Mouse (Mus musculus) MEL (cell line): Measurements from ENCODE around the gene Galnt15. TPM values are rescaled to one million over a fixed set of nuclear protein-coding genes. Genes with fewer than 3 reads are reported as not detected.

Experiments used
- DNase-seq: peaks from one replicate; pipeline ENCODE4 v3.0.0; 2011; ENCODE audit warnings: low read depth, low spot score
- H3K27ac ChIP-seq: 2 replicates; pipeline ENCODE4 v1.5.1; 2012; ENCODE audit warnings: low read depth, mild to moderate bottlenecking, control low read depth, low read length, moderate library complexity; ENCODE audit not compliant: control insufficient read depth
- H3K27me3 ChIP-seq, 2 experiments: fragments of 150-350 bp in 1 of 2; sonication (generic) in 1 of 2; 2 replicates each; pipeline ENCODE4 v1.6.1; 2012; ENCODE audit warnings: low read length in 2 of 2, mild to moderate bottlenecking in 2 of 2, improper control_type of control experiment in 1 of 2, moderate library complexity in 1 of 2; ENCODE audit not compliant: insufficient read depth in 2 of 2, control insufficient read depth in 1 of 2
- H3K36me3 ChIP-seq, 2 experiments: 2 replicates each; pipeline ENCODE4 v1.6.1; 2012 to 2014; ENCODE audit warnings: low read length in 2 of 2, improper control_type of control experiment in 1 of 2, inconsistent platforms in 1 of 2, mild to moderate bottlenecking in 1 of 2; ENCODE audit not compliant: insufficient read depth in 2 of 2, control insufficient read depth in 1 of 2
- H3K4me1 ChIP-seq, 2 experiments: fragments of 150-350 bp in 1 of 2; sonication (generic) in 1 of 2; 2 replicates each; pipeline ENCODE4 v1.6.1; 2012; ENCODE audit warnings: low read length in 2 of 2, improper control_type of control experiment in 1 of 2, mild to moderate bottlenecking in 1 of 2; ENCODE audit not compliant: insufficient read depth in 2 of 2, control insufficient read depth in 1 of 2
- H3K4me3 ChIP-seq, 2 experiments: fragments of 150-350 bp in 1 of 2; sonication (generic) in 1 of 2; 2 replicates each; pipeline ENCODE4 v1.5.1; 2012; ENCODE audit warnings: low read depth in 2 of 2, low read length in 2 of 2, mild to moderate bottlenecking in 2 of 2, moderate library complexity in 2 of 2, control low read depth in 1 of 2, improper control_type of control experiment in 1 of 2; ENCODE audit not compliant: control insufficient read depth in 1 of 2, insufficient read depth in 1 of 2
- H3K79me2 ChIP-seq: 2 replicates; pipeline ENCODE4 v1.6.1; 2012; ENCODE audit warnings: mild to moderate bottlenecking, low read length, moderate library complexity; ENCODE audit not compliant: control insufficient read depth, poor library complexity, insufficient read depth
- H3K9ac ChIP-seq: 2 replicates; pipeline ENCODE4 v1.6.1; 2012; ENCODE audit warnings: low read depth, mild to moderate bottlenecking, control low read depth, low read length, moderate library complexity; ENCODE audit not compliant: control insufficient read depth, poor library complexity, severe bottlenecking
- H3K9me3 ChIP-seq: fragments of 150-350 bp; sonication (generic); replicated peaks from 2 replicates; pipeline ENCODE4 v1.6.1; 2012; ENCODE audit warnings: mild to moderate bottlenecking, low read length, improper control_type of control experiment, moderate library complexity; ENCODE audit not compliant: insufficient read depth
- CHD1 ChIP-seq: IDR thresholded peaks from 2 replicates; pipeline ENCODE4 v1.6.1; 2012; ENCODE audit warnings: low read depth, mild to moderate bottlenecking, inconsistent platforms, low read length, improper control_type of control experiment
- CTCF ChIP-seq, 3 experiments: IDR thresholded peaks in 2 of 3; conservative IDR thresholded peaks in 1 of 3; 2 replicates each; pipeline ENCODE4 v1.5.1; 2011 to 2012; ENCODE audit warnings: low read length in 3 of 3, low read depth in 2 of 3, mild to moderate bottlenecking in 2 of 3, improper control_type of control experiment in 1 of 3, inconsistent platforms in 1 of 3, mixed read lengths in 1 of 3, moderate library complexity in 1 of 3; ENCODE audit not compliant: control insufficient read depth in 1 of 3, insufficient read depth in 1 of 3, poor library complexity in 1 of 3, severe bottlenecking in 1 of 3
- ELF1 ChIP-seq: IDR thresholded peaks from 2 replicates; pipeline ENCODE4 v1.6.1; 2014; ENCODE audit warnings: low read depth, mild to moderate bottlenecking, inconsistent platforms, low read length, improper control_type of control experiment, moderate library complexity
- GABPA ChIP-seq: IDR thresholded peaks from 2 replicates; pipeline ENCODE4 v1.6.1; 2012; ENCODE audit warnings: low read depth, mild to moderate bottlenecking, inconsistent platforms, low read length, improper control_type of control experiment, moderate library complexity
- GATA1 ChIP-seq: IDR thresholded peaks from 2 replicates; pipeline ENCODE4 v1.6.1; 2011; ENCODE audit warnings: low read depth, low read length, improper control_type of control experiment
- HCFC1 ChIP-seq: IDR thresholded peaks from 2 replicates; pipeline ENCODE4 v1.6.1; 2012; ENCODE audit warnings: low read depth, mild to moderate bottlenecking, inconsistent platforms, low read length, improper control_type of control experiment, moderate library complexity
- JUND ChIP-seq: IDR thresholded peaks from 2 replicates; pipeline ENCODE4 v1.6.1; 2011; ENCODE audit warnings: low read depth, mild to moderate bottlenecking, improper control_type of control experiment, low read length
- MAZ ChIP-seq: IDR thresholded peaks from 2 replicates; pipeline ENCODE4 v1.6.1; 2012; ENCODE audit warnings: low read depth, mild to moderate bottlenecking, inconsistent platforms, low read length, improper control_type of control experiment
- MYC ChIP-seq: IDR thresholded peaks from 2 replicates; pipeline ENCODE4 v1.6.1; 2011; ENCODE audit warnings: low read depth, mild to moderate bottlenecking, low read length, improper control_type of control experiment, moderate library complexity
- NELFE ChIP-seq: IDR thresholded peaks from 2 replicates; pipeline ENCODE4 v1.6.1; 2011; ENCODE audit warnings: low read depth, low read length, improper control_type of control experiment
- POLR2A ChIP-seq, 2 experiments: IDR thresholded peaks; 2 replicates each; pipeline ENCODE4 v1.6.1; 2011 to 2012; ENCODE audit warnings: low read length in 2 of 2, mild to moderate bottlenecking in 2 of 2, control low read depth in 1 of 2, improper control_type of control experiment in 1 of 2, low read depth in 1 of 2, moderate library complexity in 1 of 2; ENCODE audit not compliant: control insufficient read depth in 1 of 2, insufficient read depth in 1 of 2, poor library complexity in 1 of 2
- POLR2AphosphoS2 ChIP-seq: IDR thresholded peaks from 2 replicates; pipeline ENCODE4 v1.6.1; 2011; ENCODE audit warnings: low read length, improper control_type of control experiment
- POLR2AphosphoS5 ChIP-seq: IDR thresholded peaks from 2 replicates; pipeline ENCODE4 v1.6.1; 2012; ENCODE audit warnings: low read depth, borderline replicate concordance, mild to moderate bottlenecking, inconsistent platforms, low read length, moderate library complexity, mixed read lengths
- RAD21 ChIP-seq: IDR thresholded peaks from 2 replicates; pipeline ENCODE4 v1.6.1; 2011; ENCODE audit warnings: mild to moderate bottlenecking, low read depth, low read length, improper control_type of control experiment
- RCOR1 ChIP-seq: IDR thresholded peaks from 2 replicates; pipeline ENCODE4 v1.6.1; 2012; ENCODE audit warnings: low read depth, mild to moderate bottlenecking, inconsistent platforms, low read length, improper control_type of control experiment
- SIN3A ChIP-seq: IDR thresholded peaks from 2 replicates; pipeline ENCODE4 v1.6.1; 2012; ENCODE audit warnings: low read length, improper control_type of control experiment, inconsistent platforms
- SMC3 ChIP-seq: IDR thresholded peaks from 2 replicates; pipeline ENCODE4 v1.6.1; 2011; ENCODE audit warnings: low read depth, low read length, improper control_type of control experiment
- USF2 ChIP-seq, 2 experiments: IDR thresholded peaks; 2 replicates each; pipeline ENCODE4 v1.6.1; 2011 to 2012; ENCODE audit warnings: improper control_type of control experiment in 2 of 2, low read length in 2 of 2, borderline replicate concordance in 1 of 2, inconsistent platforms in 1 of 2, low read depth in 1 of 2, mild to moderate bottlenecking in 1 of 2; ENCODE audit not compliant: insufficient read depth in 1 of 2
- ZC3H11A ChIP-seq: IDR thresholded peaks from 2 replicates; pipeline ENCODE4 v1.6.1; 2012; ENCODE audit warnings: low read depth, mild to moderate bottlenecking, inconsistent platforms, low read length, improper control_type of control experiment
- ZNF384 ChIP-seq: IDR thresholded peaks from 2 replicates; pipeline ENCODE4 v1.6.1; 2012; ENCODE audit warnings: low read depth, mild to moderate bottlenecking, inconsistent platforms, low read length, improper control_type of control experiment
- polyA plus RNA-seq, 2 experiments: library from polyadenylated mRNA; stranded (reverse) in 1 of 2; unstranded in 1 of 2; fragments of >175 nt in 1 of 2; fragments of >200 nt in 1 of 2; gene quantifications; 2 replicates each; pipeline versions ENCODE4 v1.2.1 to v1.2.4; 2012; ENCODE audit warnings: low replicate concordance in 2 of 2, low read depth in 1 of 2; ENCODE audit not compliant: insufficient read length in 2 of 2, insufficient read depth in 1 of 2, missing spikeins in 1 of 2
- total RNA-seq: library from RNA; depleted of rRNA; stranded (reverse); fragments of 300-350 nt; gene quantifications from 2 replicates; pipeline ENCODE4 v1.2.3, GENCODE M21; 2012

The Galnt15 gene
- total and polyA plus RNA-seq, 3 experiments: 0.04 to 0.15 TPM; not detected in 1

- Histone ChIP-seq H3K79me2 (no peaks in the 10 kb centered on the region), H3K9ac (no peak overlapping the region)
- TF ChIP-seq CTCF (IDR thresholded peaks at IDR 0.05 in 2 of 3, conservative IDR thresholded peaks at IDR 0.05 in 1 of 3; ENCODE audit: control insufficient read depth in 1 of 3, insufficient read depth in 1 of 3, low read depth in 2 of 3, low read length in 3 of 3, poor library complexity in 1 of 3, severe bottlenecking in 1 of 3): peak; percentile 59 to 68 (median 64)
- TF ChIP-seq HCFC1: no peak
- peak; percentile 68 for TF ChIP-seq SMC3
- TF ChIP-seq SIN3A: no peak
- TF ChIP-seq ZC3H11A: peak; percentile 47; the same call in 1 of the 2 replicates
- TF ChIP-seq RAD21: peak; percentile 66
- TF ChIP-seq ZNF384: no peak
- TF ChIP-seq, all 39 proteins: peak for 4
- Histone ChIP-seq H3K9me3 (no peaks in the 10 kb centered on the region), H3K27me3 (peaks cover 0 to 3% of the 10 kb centered on the region in 2 experiments; a peak in 1 of 4 replicates), H3K36me3 (no peaks in the 10 kb centered on the region), H3K4me3 (no peak overlapping the region), H3K4me1 (no peaks in the 10 kb centered on the region), H3K27ac (no peak overlapping the region)
- DNase-seq: peak; percentile 69
Measured at GRCm38 (mm10) chr14:32056675-32057074, 27.9 kb downstream of the Galnt15 start.

- no peaks in the 10 kb centered on the region for H3K4me1 ChIP-seq
- no peak overlapping the region for H3K27ac ChIP-seq
- H3K9ac ChIP-seq: no peak overlapping the region
- DNase-seq: no peak
- H3K9me3 ChIP-seq: no peaks in the 10 kb centered on the region
- TF ChIP-seq SIN3A: no peak
- no peak for TF ChIP-seq HCFC1
- TF ChIP-seq POLR2AphosphoS2: no peak
- no peak for TF ChIP-seq CTCF (IDR thresholded peaks at IDR 0.05 in 2 of 3, conservative IDR thresholded peaks at IDR 0.05 in 1 of 3; ENCODE audit: control insufficient read depth in 1 of 3, insufficient read depth in 1 of 3, low read depth in 2 of 3, low read length in 3 of 3, poor library complexity in 1 of 3, severe bottlenecking in 1 of 3)
- TF ChIP-seq GATA1: no peak
- TF ChIP-seq MYC: no peak
- TF ChIP-seq POLR2A (IDR thresholded peaks at IDR 0.05; ENCODE audit: control insufficient read depth in 1 of 2, insufficient read depth in 1 of 2, low read depth in 1 of 2, low read length in 2 of 2, poor library complexity in 1 of 2): no peak
- no peak for TF ChIP-seq RAD21
- no peak for TF ChIP-seq CHD1
- no peak for TF ChIP-seq ZNF384
- no peak for TF ChIP-seq GABPA
- TF ChIP-seq JUND: no peak
- no peak for TF ChIP-seq RCOR1
- no peak for TF ChIP-seq NELFE
- no peak for TF ChIP-seq USF2 (IDR thresholded peaks at IDR 0.05; ENCODE audit: borderline replicate concordance in 1 of 2, insufficient read depth in 1 of 2, low read depth in 1 of 2, low read length in 2 of 2)
- TF ChIP-seq ELF1: no peak
- no peak for TF ChIP-seq POLR2AphosphoS5
- no peak for TF ChIP-seq SMC3
- TF ChIP-seq MAZ: no peak
- H3K36me3 ChIP-seq: no peaks in the 10 kb centered on the region
- no peaks in the 10 kb centered on the region for H3K79me2 ChIP-seq
- no peak overlapping the region for H3K4me3 ChIP-seq
- 0 out of 4 replicates have a peak, but pooled peaks cover 0 to 3% of the 10 kb centered on the region in 2 experiments for H3K27me3 ChIP-seq
Measured at GRCm38 (mm10) chr14:32057664-32058063, 28.9 kb downstream of the Galnt15 start.
